Mouse (Mus musculus) thymus, postnatal 10 days (tissue): Measurements from ENCODE around the gene Pabpn1.

Experiments
- DNase-seq, 2 experiments: peaks; one replicate each; pipeline ENCODE4 v3.0.0; 2021; ENCODE audit warnings: low spot score in 2 of 2

The Pabpn1 gene

GRCm38 (mm10) chr14:54892200-54892599 lies at the start of gene Pabpn1:
Pabpn1 (plus strand) TSS chr14:54892500.
- DNase-seq, result no peak

GRCm38 (mm10) chr14:54843461-54843860 lies 48.8 kb upstream of the Pabpn1 start:
- DNase-seq, result peak in 1 of 2 experiments; percentile 17

GRCm38 (mm10) chr14:54855726-54856125 lies 36.6 kb upstream of the Pabpn1 start:
- DNase-seq, result no peak

- DNase-seq, result no peak
Measured at GRCm38 (mm10) chr14:54856703-54857102, 35.6 kb upstream of the Pabpn1 start.

- no peak for DNase-seq
Measured at GRCm38 (mm10) chr14:54857891-54858290, 34.4 kb upstream of the Pabpn1 start.

- DNase-seq, result peak; percentile 24 to 66
Measured at GRCm38 (mm10) chr14:54860511-54860910, 31.8 kb upstream of the Pabpn1 start.

GRCm38 (mm10) chr14:54863501-54864312 lies 28.6 kb upstream of the Pabpn1 start:
- peak; percentile 66 to 69 for DNase-seq

GRCm38 (mm10) chr14:54864313-54865036 lies 27.8 kb upstream of the Pabpn1 start:
- DNase-seq, result no peak

- DNase-seq, result no peak
Measured at GRCm38 (mm10) chr14:54865626-54866025, 26.7 kb upstream of the Pabpn1 start.

- no peak for DNase-seq
Measured at GRCm38 (mm10) chr14:54866268-54866667, 26.0 kb upstream of the Pabpn1 start.

GRCm38 (mm10) chr14:54866936-54867335 lies 25.4 kb upstream of the Pabpn1 start:
- DNase-seq, result peak; percentile 28 to 46

- DNase-seq, result no peak
Measured at GRCm38 (mm10) chr14:54868026-54868425, 24.3 kb upstream of the Pabpn1 start.

- no peak for DNase-seq
Measured at GRCm38 (mm10) chr14:54870861-54871260, 21.4 kb upstream of the Pabpn1 start, which contains the start of gene Homez. Homez (minus strand) TSS chr14:54870961.

- DNase-seq, result no peak
Measured at GRCm38 (mm10) chr14:54874165-54874564, 18.1 kb upstream of the Pabpn1 start.

GRCm38 (mm10) chr14:54875844-54876538 lies 16.3 kb upstream of the Pabpn1 start:
- no peak for DNase-seq

- DNase-seq, result peak; percentile 72
Measured at GRCm38 (mm10) chr14:54876539-54877047, 15.7 kb upstream of the Pabpn1 start.

GRCm38 (mm10) chr14:54877048-54877715 lies 15.1 kb upstream of the Pabpn1 start, which contains the start of gene Ppp1r3e:
Ppp1r3e (minus strand) TSS chr14:54877550.
- DNase-seq, result peak; percentile 40 to 45

GRCm38 (mm10) chr14:54883154-54884021 lies 8.9 kb upstream of the Pabpn1 start, which contains the start of the genes Bcl2l2 and Gm20521:
Bcl2l2 (plus strand) TSS chr14:54883377.
Gm20521 (plus strand) TSS chr14:54883441.
- DNase-seq, result no peak

- DNase-seq, result no peak
Measured at GRCm38 (mm10) chr14:54884022-54884712, 8.1 kb upstream of the Pabpn1 start.

- DNase-seq, result no peak
Measured at GRCm38 (mm10) chr14:54885309-54885708, 7.0 kb upstream of the Pabpn1 start.
